Mouse (Mus musculus) MEL (cell line): ENCODE measurements around the gene Uggt1.
A peak's percentile ranks its signal among the peaks of the same experiment; 100 is the strongest.

Experiments
- CHD2 ChIP-seq: IDR thresholded peaks from 2 replicates; pipeline ENCODE4 v1.6.1; 2011; ENCODE audit warnings: low read length, improper control_type of control experiment
- CTCF ChIP-seq, 3 experiments: IDR thresholded peaks in 2 of 3; conservative IDR thresholded peaks in 1 of 3; 2 replicates each; pipeline ENCODE4 v1.5.1; 2011 to 2012; ENCODE audit warnings: low read length in 3 of 3, low read depth in 2 of 3, mild to moderate bottlenecking in 2 of 3, improper control_type of control experiment in 1 of 3, inconsistent platforms in 1 of 3, mixed read lengths in 1 of 3, moderate library complexity in 1 of 3; ENCODE audit not compliant: control insufficient read depth in 1 of 3, insufficient read depth in 1 of 3, poor library complexity in 1 of 3, severe bottlenecking in 1 of 3
- ELF1 ChIP-seq: IDR thresholded peaks from 2 replicates; pipeline ENCODE4 v1.6.1; 2014; ENCODE audit warnings: low read depth, mild to moderate bottlenecking, inconsistent platforms, low read length, improper control_type of control experiment, moderate library complexity
- EP300 ChIP-seq, 2 experiments: IDR thresholded peaks; 2 replicates each; pipeline ENCODE4 v1.6.1; 2011; ENCODE audit warnings: improper control_type of control experiment in 2 of 2, low read length in 2 of 2, low read depth in 1 of 2, mild to moderate bottlenecking in 1 of 2
- ETS1 ChIP-seq: IDR thresholded peaks from 2 replicates; pipeline ENCODE4 v1.6.1; 2012; ENCODE audit warnings: low read depth, mild to moderate bottlenecking, inconsistent platforms, low read length, improper control_type of control experiment, moderate library complexity
- GATA1 ChIP-seq: IDR thresholded peaks from 2 replicates; pipeline ENCODE4 v1.6.1; 2011; ENCODE audit warnings: low read depth, low read length, improper control_type of control experiment
- MEF2A ChIP-seq: IDR thresholded peaks from 2 replicates; pipeline ENCODE4 v1.6.1; 2014; ENCODE audit warnings: low read depth, mild to moderate bottlenecking, inconsistent platforms, low read length, improper control_type of control experiment; ENCODE audit not compliant: poor library complexity, insufficient replicate concordance, severe bottlenecking; ENCODE audit errors: extremely low read depth
- NRF1 ChIP-seq: IDR thresholded peaks from 2 replicates; pipeline ENCODE4 v1.6.1; 2014; ENCODE audit warnings: low read depth, mild to moderate bottlenecking, inconsistent platforms, low read length, improper control_type of control experiment, moderate library complexity; ENCODE audit not compliant: poor library complexity, insufficient read depth, severe bottlenecking
- POLR2A ChIP-seq, 2 experiments: IDR thresholded peaks; 2 replicates each; pipeline ENCODE4 v1.6.1; 2011 to 2012; ENCODE audit warnings: low read length in 2 of 2, mild to moderate bottlenecking in 2 of 2, control low read depth in 1 of 2, improper control_type of control experiment in 1 of 2, low read depth in 1 of 2, moderate library complexity in 1 of 2; ENCODE audit not compliant: control insufficient read depth in 1 of 2, insufficient read depth in 1 of 2, poor library complexity in 1 of 2
- POLR2AphosphoS5 ChIP-seq: IDR thresholded peaks from 2 replicates; pipeline ENCODE4 v1.6.1; 2012; ENCODE audit warnings: low read depth, borderline replicate concordance, mild to moderate bottlenecking, inconsistent platforms, low read length, moderate library complexity, mixed read lengths

- TF ChIP-seq POLR2A (IDR thresholded peaks at IDR 0.05; ENCODE audit: control insufficient read depth in 1 of 2, insufficient read depth in 1 of 2, low read depth in 1 of 2, low read length in 2 of 2, poor library complexity in 1 of 2) (no peak), CTCF (IDR thresholded peaks at IDR 0.05 in 2 of 3, conservative IDR thresholded peaks at IDR 0.05 in 1 of 3; ENCODE audit: control insufficient read depth in 1 of 3, insufficient read depth in 1 of 3, low read depth in 2 of 3, low read length in 3 of 3, poor library complexity in 1 of 3, severe bottlenecking in 1 of 3) (no peak), EP300 (IDR thresholded peaks at IDR 0.05; ENCODE audit: low read depth in 1 of 2, low read length in 2 of 2) (peak; percentile 75 to 83), ETS1 (peak; percentile 64), CHD2 (no peak), ELF1 (no peak), NRF1 (no peak), POLR2AphosphoS5 (no peak), GATA1 (peak; percentile 88), MEF2A (no peak)
Observed at GRCm38 (mm10) chr1:36275635-36276389, 31.3 kb upstream of the Uggt1 start.
